Mouse (Mus musculus) CH12.LX (cell line): ENCODE results near the gene Adora1. TPM values are rescaled to one million over a fixed set of nuclear protein-coding genes. Genes with fewer than 3 reads are reported as not detected.
A peak's percentile ranks its signal among the peaks of the same experiment; 100 is the strongest.

Experiments
- DNase-seq: peaks from one replicate; pipeline ENCODE4 v3.0.0-alpha.2; 2013; ENCODE audit errors: extremely low read depth
- H3K27ac ChIP-seq: 2 replicates; pipeline ENCODE4 v1.5.1; 2012; ENCODE audit warnings: low read depth, mild to moderate bottlenecking, control low read depth, moderate library complexity; ENCODE audit not compliant: insufficient read depth
- H3K27me3 ChIP-seq: replicated peaks from 2 replicates; pipeline ENCODE3; 2012; ENCODE audit warnings: inconsistent platforms
- H3K36me3 ChIP-seq, 2 experiments: replicated peaks in 1 of 2; 2 replicates each; pipeline versions ENCODE3 to v1.6.1; 2012; ENCODE audit warnings: inconsistent platforms in 1 of 2, low read length in 1 of 2, mild to moderate bottlenecking in 1 of 2, mixed read lengths in 1 of 2, moderate library complexity in 1 of 2; ENCODE audit not compliant: control insufficient read depth in 1 of 2, insufficient read depth in 1 of 2
- H3K4me1 ChIP-seq, 2 experiments: 2 replicates each; pipeline ENCODE4 v1.6.1; 2012; ENCODE audit warnings: inconsistent platforms in 1 of 2, moderate library complexity in 1 of 2; ENCODE audit not compliant: insufficient read depth in 2 of 2, control insufficient read depth in 1 of 2
- H3K4me2 ChIP-seq: 2 replicates; pipeline ENCODE4 v1.6.1; 2012; ENCODE audit warnings: low read depth, mild to moderate bottlenecking, control low read depth; ENCODE audit not compliant: poor library complexity, insufficient read depth, severe bottlenecking
- H3K4me3 ChIP-seq, 3 experiments: fragments of 150-350 bp in 1 of 3; sonication (generic) in 1 of 3; replicated peaks in 1 of 3; 2 replicates each; pipeline versions ENCODE3 to v1.5.1; 2011 to 2012; ENCODE audit warnings: low read depth in 2 of 3, low read length in 2 of 3, mild to moderate bottlenecking in 2 of 3, moderate library complexity in 2 of 3, control low read depth in 1 of 3, improper control_type of control experiment in 1 of 3, inconsistent platforms in 1 of 3, mixed read lengths in 1 of 3; ENCODE audit not compliant: poor library complexity in 1 of 3
- H3K79me2 ChIP-seq: replicated peaks from 2 replicates; pipeline ENCODE4 v1.6.1; 2012; ENCODE audit warnings: mild to moderate bottlenecking, moderate library complexity; ENCODE audit not compliant: control insufficient read depth, poor library complexity, insufficient read depth, severe bottlenecking; ENCODE audit errors: extremely low read depth
- H3K9ac ChIP-seq: 2 replicates; pipeline ENCODE4 v1.6.1; 2012; ENCODE audit warnings: low read depth, mild to moderate bottlenecking, control low read depth, moderate library complexity; ENCODE audit not compliant: insufficient read depth
- H3K9me3 ChIP-seq: replicated peaks from 2 replicates; pipeline ENCODE3; 2012; ENCODE audit warnings: low read length, inconsistent platforms, mixed read lengths
- BHLHE40 ChIP-seq: IDR thresholded peaks from 2 replicates; pipeline ENCODE4 v1.6.1; 2011; ENCODE audit warnings: mild to moderate bottlenecking, low read depth, low read length, improper control_type of control experiment
- CHD2 ChIP-seq: IDR thresholded peaks from 2 replicates; pipeline ENCODE4 v1.6.1; 2011; ENCODE audit warnings: low read length, improper control_type of control experiment
- CTCF ChIP-seq, 2 experiments: IDR thresholded peaks in 1 of 2; conservative IDR thresholded peaks in 1 of 2; 2 replicates each; pipeline ENCODE4 v1.5.1; 2011 to 2012; ENCODE audit warnings: low read depth in 2 of 2, low read length in 2 of 2, improper control_type of control experiment in 1 of 2, inconsistent platforms in 1 of 2, mild to moderate bottlenecking in 1 of 2, moderate library complexity in 1 of 2
- ELF1 ChIP-seq: IDR thresholded peaks from 2 replicates; pipeline ENCODE4 v1.6.1; 2014; ENCODE audit warnings: low read depth, mild to moderate bottlenecking, inconsistent platforms, low read length, improper control_type of control experiment
- EP300 ChIP-seq: IDR thresholded peaks from 2 replicates; pipeline ENCODE4 v1.6.1; 2011; ENCODE audit warnings: low read length, improper control_type of control experiment
- ETS1 ChIP-seq: conservative IDR thresholded peaks from 2 replicates; pipeline ENCODE4 v1.6.1; 2012; ENCODE audit warnings: low read depth, mild to moderate bottlenecking, inconsistent platforms, low read length, improper control_type of control experiment, moderate library complexity
- HCFC1 ChIP-seq: IDR thresholded peaks from 2 replicates; pipeline ENCODE4 v1.6.1; 2012; ENCODE audit warnings: low read depth, mild to moderate bottlenecking, inconsistent platforms, low read length, improper control_type of control experiment
- IRF4 ChIP-seq: IDR thresholded peaks from 2 replicates; pipeline ENCODE4 v1.6.1; 2014; ENCODE audit warnings: low read depth, mild to moderate bottlenecking, inconsistent platforms, low read length, improper control_type of control experiment
- JUN ChIP-seq: IDR thresholded peaks from 2 replicates; pipeline ENCODE4 v1.6.1; 2011; ENCODE audit warnings: low read depth, mild to moderate bottlenecking, low read length, improper control_type of control experiment, moderate library complexity; ENCODE audit not compliant: insufficient read depth
- JUND ChIP-seq: conservative IDR thresholded peaks from 2 replicates; pipeline ENCODE4 v1.6.1; 2011; ENCODE audit warnings: low read depth, low read length, improper control_type of control experiment
- KAT2A ChIP-seq: IDR thresholded peaks from 2 replicates; pipeline ENCODE4 v1.6.1; 2012; ENCODE audit warnings: low read length, improper control_type of control experiment, inconsistent platforms; ENCODE audit not compliant: insufficient replicate concordance
- MAFK ChIP-seq: IDR thresholded peaks from 2 replicates; pipeline ENCODE4 v1.6.1; 2011; ENCODE audit warnings: low read length, improper control_type of control experiment; ENCODE audit not compliant: insufficient replicate concordance
- MAX ChIP-seq: IDR thresholded peaks from 2 replicates; pipeline ENCODE4 v1.6.1; 2011; ENCODE audit warnings: low read length, improper control_type of control experiment
- MAZ ChIP-seq: IDR thresholded peaks from 2 replicates; pipeline ENCODE4 v1.6.1; 2012; ENCODE audit warnings: low read depth, mild to moderate bottlenecking, inconsistent platforms, low read length, improper control_type of control experiment, moderate library complexity
- MEF2A ChIP-seq: IDR thresholded peaks from 2 replicates; pipeline ENCODE4 v1.6.1; 2014; ENCODE audit warnings: low read depth, mild to moderate bottlenecking, inconsistent platforms, low read length, improper control_type of control experiment, borderline replicate concordance
- MXI1 ChIP-seq: IDR thresholded peaks from 2 replicates; pipeline ENCODE4 v1.6.1; 2011; ENCODE audit warnings: mild to moderate bottlenecking, low read depth, low read length, improper control_type of control experiment
- MYC ChIP-seq: IDR thresholded peaks from 2 replicates; pipeline ENCODE4 v1.6.1; 2011; ENCODE audit warnings: low read depth, mild to moderate bottlenecking, improper control_type of control experiment, low read length
- NELFE ChIP-seq: IDR thresholded peaks from 2 replicates; pipeline ENCODE4 v1.6.1; 2011; ENCODE audit warnings: low read depth, low read length, improper control_type of control experiment
- NRF1 ChIP-seq: IDR thresholded peaks from 2 replicates; pipeline ENCODE4 v1.6.1; 2014; ENCODE audit warnings: low read depth, mild to moderate bottlenecking, inconsistent platforms, low read length, improper control_type of control experiment, moderate library complexity
- PAX5 ChIP-seq: IDR thresholded peaks from 2 replicates; pipeline ENCODE4 v1.6.1; 2012; ENCODE audit warnings: low read length, inconsistent platforms, mixed read lengths
- POLR2A ChIP-seq: IDR thresholded peaks from 2 replicates; pipeline ENCODE4 v1.6.1; 2011; ENCODE audit warnings: low read depth, mild to moderate bottlenecking, improper control_type of control experiment, low read length
- POLR2AphosphoS2 ChIP-seq: IDR thresholded peaks from 2 replicates; pipeline ENCODE4 v1.6.1; 2011; ENCODE audit warnings: low read depth, low read length, improper control_type of control experiment
- RAD21 ChIP-seq: IDR thresholded peaks from 2 replicates; pipeline ENCODE4 v1.6.1; 2011; ENCODE audit warnings: low read depth, mild to moderate bottlenecking, low read length, improper control_type of control experiment, moderate library complexity
- SIN3A ChIP-seq: IDR thresholded peaks from 2 replicates; pipeline ENCODE4 v1.6.1; 2012; ENCODE audit warnings: low read length, improper control_type of control experiment, inconsistent platforms
- SMC3 ChIP-seq: IDR thresholded peaks from 2 replicates; pipeline ENCODE4 v1.6.1; 2011; ENCODE audit warnings: low read depth, low read length, improper control_type of control experiment
- TBP ChIP-seq: conservative IDR thresholded peaks from 2 replicates; pipeline ENCODE4 v1.6.1; 2011; ENCODE audit warnings: low read depth, low read length, improper control_type of control experiment
- TCF12 ChIP-seq: IDR thresholded peaks from 2 replicates; pipeline ENCODE4 v1.6.1; 2014; ENCODE audit warnings: low read depth, mild to moderate bottlenecking, inconsistent platforms, low read length, improper control_type of control experiment
- USF1 ChIP-seq: IDR thresholded peaks from 2 replicates; pipeline ENCODE4 v1.6.1; 2014; ENCODE audit warnings: low read depth, mild to moderate bottlenecking, inconsistent platforms, low read length, improper control_type of control experiment
- USF2 ChIP-seq: conservative IDR thresholded peaks from 2 replicates; pipeline ENCODE4 v1.6.1; 2011; ENCODE audit warnings: low read depth, low read length, improper control_type of control experiment
- ZC3H11A ChIP-seq: IDR thresholded peaks from 2 replicates; pipeline ENCODE4 v1.6.1; 2012; ENCODE audit warnings: low read depth, mild to moderate bottlenecking, inconsistent platforms, low read length, improper control_type of control experiment
- ZMIZ1 ChIP-seq: IDR thresholded peaks from 2 replicates; pipeline ENCODE4 v1.6.1; 2012; ENCODE audit warnings: low read depth, mild to moderate bottlenecking, inconsistent platforms, low read length, improper control_type of control experiment
- ZNF384 ChIP-seq: IDR thresholded peaks from 2 replicates; pipeline ENCODE4 v1.6.1; 2012; ENCODE audit warnings: low read depth, low read length, improper control_type of control experiment, inconsistent platforms
- dilution Hi-C: fragments of 300-500 bp; cut with MboI; formaldehyde crosslinking; loops from 2 replicates; pipeline ENCODE4 v1.14.3; 2020; ENCODE audit warnings: low sequenced_read_pairs; ENCODE audit not compliant: extremely low pct_unique_long_range_greater_than_20kb, extremely low pct_ligation_motif_present
- in situ Hi-C: fragments of 300-500 bp; cut with MboI; formaldehyde crosslinking; loops from 3 replicates; pipeline ENCODE4 v1.14.3; 2019; ENCODE audit warnings: low sequenced_read_pairs, low pct_ligation_motif_present, low pct_unique_long_range_greater_than_20kb, mixed read lengths
- polyA plus RNA-seq: library from polyadenylated mRNA; unstranded; fragments of >175 nt; gene quantifications from 2 replicates; pipeline ENCODE4 v1.2.1, GENCODE M21; 2012; ENCODE audit warnings: low read depth; ENCODE audit not compliant: insufficient read length
- total RNA-seq, 2 experiments: library from RNA; depleted of rRNA; stranded (reverse); fragments of 300-350 nt in 1 of 2; fragments of >200 nt in 1 of 2; gene quantifications; 2 replicates each; pipeline ENCODE4 v1.2.3; 2012 to 2014

Gene Adora1
- total and polyA plus RNA-seq, 3 experiments: 0.20 TPM; not detected in 2

GRCm38 (mm10) chr1:134197325-134197982 is 37.8 kb downstream of the Adora1 start:
- Histone ChIP-seq H3K9me3 (no peaks in the 10 kb centered on the region), H3K27me3 (no peaks in the 10 kb centered on the region), H3K79me2 (no peaks in the 10 kb centered on the region), H3K4me3 (no peak overlapping the region), H3K4me1 (peaks cover 34 to 95% of the 10 kb centered on the region in 2 experiments), H3K4me2 (no peak overlapping the region), H3K36me3 (no peaks in the 10 kb centered on the region), H3K27ac (no peak overlapping the region), H3K9ac (no peak overlapping the region)
- DNase-seq: no peak
- in situ Hi-C loops: loop anchor here (5.0 to 10.0 kb wide), 2 partner anchors 35 to 97 kb away; no protein-coding TSS in a partner anchor
- TF ChIP-seq SMC3 (peak; percentile 15; the same call in 1 of the 2 replicates), POLR2A (no peak)
- dilution Hi-C loops: no loop called here

GRCm38 (mm10) chr1:134196386-134196785 is 38.8 kb downstream of the Adora1 start:
- peak overlapping the region; percentile 89 for H3K27ac ChIP-seq
- DNase-seq: peak; percentile 99
- peak overlapping the region; percentile 55 to 66 (median 56) for H3K4me3 ChIP-seq
- peaks cover 31 to 94% of the 10 kb centered on the region in 2 experiments for H3K4me1 ChIP-seq
- no peaks in the 10 kb centered on the region for H3K27me3 ChIP-seq
- dilution Hi-C loops (no loop called here), in situ Hi-C loops (loop anchor here (5.0 to 10.0 kb wide), 2 partner anchors 36 to 98 kb away; no protein-coding TSS in a partner anchor)
- no peaks in the 10 kb centered on the region for H3K79me2 ChIP-seq
- H3K36me3 ChIP-seq: no peaks in the 10 kb centered on the region
- H3K9me3 ChIP-seq: no peaks in the 10 kb centered on the region
- peak overlapping the region; percentile 73 for H3K4me2 ChIP-seq
- peak overlapping the region; percentile 64 for H3K9ac ChIP-seq
- TF ChIP-seq PAX5 (no peak), ZNF384 (no peak), USF2 (no peak; the same call in 1 of the 2 replicates), RAD21 (peak; percentile 71), HCFC1 (no peak), SIN3A (peak; percentile 68; the same call in 1 of the 2 replicates), TCF12 (peak; percentile 91), CHD2 (no peak), ELF1 (peak; percentile 56; the same call in 1 of the 2 replicates), MAZ (0 out of 2 replicates have a peak, but pooled peaks have one; percentile 30), KAT2A (no peak), POLR2AphosphoS2 (no peak), MAX (no peak), JUND (peak; percentile 67), CTCF (conservative IDR thresholded peaks at IDR 0.05 in 1 of 2, IDR thresholded peaks at IDR 0.05 in 1 of 2; ENCODE audit: low read depth in 2 of 2, low read length in 2 of 2) (peak; percentile 89 to 91), BHLHE40 (peak; percentile 75), ZMIZ1 (no peak), ETS1 (peak; percentile 98), JUN (peak; percentile 75), NRF1 (no peak), MAFK (peak; percentile 100), MYC (no peak), MEF2A (peak; percentile 87; the same call in 1 of the 2 replicates), EP300 (peak; percentile 99), USF1 (no peak), NELFE (no peak), IRF4 (peak; percentile 100), MXI1 (no peak), TBP (peak; percentile 72; the same call in 1 of the 2 replicates), POLR2A (peak; percentile 39; the same call in 1 of the 2 replicates), ZC3H11A (no peak)
